Mouse (Mus musculus): ENCODE measurements around the gene Fgfr2. TPM values are rescaled to one million over a fixed set of nuclear protein-coding genes. Genes with fewer than 3 reads are reported as not detected.

Fgfr2 gene
- polyA plus RNA-seq, 1 experiment from 2014 or later: 34.1 TPM

DNA sequence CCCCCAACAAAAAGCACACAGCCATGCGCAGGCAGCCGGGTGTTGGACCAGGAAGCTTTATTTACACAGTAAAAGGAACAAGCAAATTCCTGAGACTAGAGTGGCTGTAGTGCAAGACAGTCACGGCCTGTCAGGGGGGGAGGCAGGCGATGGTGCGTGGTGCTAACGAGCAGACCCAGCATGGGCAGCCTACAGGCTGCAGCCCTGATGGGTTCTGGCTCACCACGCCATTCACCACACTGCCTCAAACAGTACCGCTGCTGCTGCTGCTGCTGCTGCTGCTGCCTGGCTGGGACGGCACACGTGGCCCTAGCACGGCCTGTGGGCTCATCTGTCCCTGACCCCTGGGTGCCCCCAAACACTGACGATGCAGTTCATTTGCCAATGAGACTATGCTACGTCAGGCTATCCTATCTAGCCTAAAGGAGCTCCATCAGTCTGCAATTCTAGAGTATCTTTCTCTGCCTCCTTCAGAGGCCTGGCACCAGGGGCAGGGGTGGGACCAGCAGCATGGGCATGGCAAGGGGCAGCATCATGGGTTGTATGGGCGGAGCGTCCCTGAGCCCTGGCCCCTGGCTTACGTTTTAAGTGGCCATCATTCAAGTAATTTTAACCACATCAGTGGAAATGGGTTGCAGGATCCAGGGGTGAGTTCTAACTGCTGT, 411.0 kb downstream of the Fgfr2 start:
- H3K4me2 ChIP-seq: peak overlapping the region; percentile 15; the same call in 1 of the 2 replicates
- WGBS: 44% methylated on average over 16 of the region's 16 CpGs
- H3K4me3 ChIP-seq: no peak overlapping the region
- no peaks in the 10 kb centered on the region for H3K27me3 ChIP-seq (replicated peaks)
- no peak for ATAC-seq (ENCODE audit: insufficient number of reproducible peaks, low FRiP score)
- peak overlapping the region; percentile 23; the same call in 1 of the 2 replicates for H3K9ac ChIP-seq
- peaks cover 5% of the 10 kb centered on the region; the same call in 1 of the 2 replicates for H3K36me3 ChIP-seq
- peaks cover 50% of the 10 kb centered on the region for H3K4me1 ChIP-seq (replicated peaks)
- peak overlapping the region; percentile 43 for H3K27ac ChIP-seq (ENCODE audit: poor library complexity, severe bottlenecking)
- H3K9me3 ChIP-seq (replicated peaks): no peaks in the 10 kb centered on the region

DNA sequence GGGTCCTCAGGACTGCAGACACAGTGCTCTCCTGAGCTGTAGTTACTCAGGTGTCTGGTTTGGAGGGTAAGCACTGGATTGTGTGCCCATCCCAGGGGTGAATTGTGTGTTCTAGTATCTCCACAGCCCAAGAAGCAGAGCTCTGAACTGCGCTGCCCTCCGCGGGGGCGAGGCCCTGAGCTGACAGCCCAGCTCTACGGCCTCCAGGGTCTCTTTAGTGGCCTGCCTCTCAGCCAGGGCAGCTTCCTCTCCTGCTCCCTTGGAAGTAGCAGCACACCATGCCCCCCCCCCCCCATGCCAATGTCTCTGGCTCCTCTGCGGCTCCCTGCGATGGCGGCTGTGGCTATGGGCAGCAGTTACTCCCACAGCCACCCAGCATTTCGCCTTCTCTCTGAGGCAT, 411.6 kb downstream of the Fgfr2 start:
- Histone ChIP-seq H3K4me3 (no peak overlapping the region), H3K9me3 (replicated peaks) (no peaks in the 10 kb centered on the region), H3K9ac (peak overlapping the region; percentile 23; the same call in 1 of the 2 replicates), H3K4me1 (replicated peaks) (peaks cover 50% of the 10 kb centered on the region), H3K36me3 (peaks cover 5% of the 10 kb centered on the region; the same call in 1 of the 2 replicates), H3K27ac (ENCODE audit: poor library complexity, severe bottlenecking) (peak overlapping the region; percentile 43), H3K4me2 (0 out of 2 replicates have a peak overlapping the region, but pooled peaks have one; percentile 15), H3K27me3 (replicated peaks) (no peaks in the 10 kb centered on the region)
- ATAC-seq (ENCODE audit: insufficient number of reproducible peaks, low FRiP score): no peak
- 68% methylated on average over 9 of the region's 9 CpGs for WGBS

DNA sequence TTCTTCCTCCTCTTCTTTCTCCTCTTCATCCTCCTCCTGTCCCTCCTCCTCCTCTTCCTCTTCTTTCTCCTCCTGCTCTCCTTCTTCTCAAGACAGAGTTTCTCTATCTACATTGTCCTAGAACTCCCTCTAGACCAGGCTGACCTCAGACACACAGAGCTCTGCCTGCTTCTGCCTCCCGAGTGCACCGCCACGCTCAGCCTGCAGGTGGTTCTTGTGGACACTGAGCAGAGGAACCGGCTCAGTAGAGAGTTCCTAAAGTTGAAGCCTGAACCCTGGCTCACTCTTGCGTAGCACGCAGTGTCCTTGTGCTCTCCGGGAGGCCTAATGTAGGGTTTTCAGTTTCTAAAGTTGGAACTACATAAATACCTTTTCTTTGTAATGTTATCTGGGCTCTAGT, 418.0 kb downstream of the Fgfr2 start:
- Histone ChIP-seq H3K36me3 (no peaks in the 10 kb centered on the region), H3K27me3 (replicated peaks) (no peaks in the 10 kb centered on the region), H3K9me3 (replicated peaks) (peaks cover 4% of the 10 kb centered on the region; the same call in 1 of the 2 replicates), H3K4me3 (no peak overlapping the region), H3K27ac (ENCODE audit: poor library complexity, severe bottlenecking) (no peak overlapping the region), H3K4me1 (replicated peaks) (peaks cover under 1% of the 10 kb centered on the region; the same call in 1 of the 2 replicates), H3K9ac (no peak overlapping the region), H3K4me2 (no peak overlapping the region)
- 85% methylated on average over 7 of the region's 7 CpGs for WGBS
- no peak for ATAC-seq (ENCODE audit: insufficient number of reproducible peaks, low FRiP score)

DNA sequence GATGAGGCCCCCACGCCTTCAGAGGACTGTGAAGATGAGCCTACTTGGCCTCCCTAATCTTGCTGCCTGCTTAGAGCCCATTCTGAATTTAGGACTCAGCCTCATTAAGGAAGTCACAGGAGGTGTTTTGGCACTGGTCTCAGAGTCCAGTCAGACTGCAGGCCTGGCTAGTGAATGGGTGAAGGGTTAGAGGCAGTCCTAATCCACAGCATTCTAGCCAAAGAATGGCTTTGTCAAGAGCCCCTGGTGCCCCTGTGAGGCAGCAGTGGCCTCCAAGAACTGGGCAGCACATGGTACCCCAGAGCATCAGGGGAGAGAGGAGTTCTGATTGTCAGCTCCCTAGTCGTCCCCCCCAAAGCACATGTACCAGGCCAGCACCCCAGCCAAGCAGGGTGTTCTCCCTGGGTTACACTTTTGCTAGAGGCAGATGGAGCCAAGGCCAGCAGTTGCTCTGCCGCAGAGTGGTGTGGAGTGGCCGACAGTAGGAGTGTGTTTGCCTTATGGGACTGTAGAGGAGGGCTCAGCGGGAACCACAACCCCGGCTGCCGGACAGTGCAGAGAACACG, 418.8 kb downstream of the Fgfr2 start:
- H3K4me3 ChIP-seq: no peak overlapping the region
- H3K36me3 ChIP-seq: no peaks in the 10 kb centered on the region
- H3K9ac ChIP-seq: no peak overlapping the region
- WGBS: 87% methylated on average over 8 of the region's 8 CpGs
- H3K27me3 ChIP-seq (replicated peaks): no peaks in the 10 kb centered on the region
- no peak overlapping the region for H3K27ac ChIP-seq (ENCODE audit: poor library complexity, severe bottlenecking)
- H3K4me1 ChIP-seq (replicated peaks): peaks cover 7% of the 10 kb centered on the region; the same call in 1 of the 2 replicates
- ATAC-seq (ENCODE audit: insufficient number of reproducible peaks, low FRiP score): no peak
- H3K9me3 ChIP-seq (replicated peaks): peaks cover 4% of the 10 kb centered on the region; the same call in 1 of the 2 replicates
- H3K4me2 ChIP-seq: no peak overlapping the region

DNA sequence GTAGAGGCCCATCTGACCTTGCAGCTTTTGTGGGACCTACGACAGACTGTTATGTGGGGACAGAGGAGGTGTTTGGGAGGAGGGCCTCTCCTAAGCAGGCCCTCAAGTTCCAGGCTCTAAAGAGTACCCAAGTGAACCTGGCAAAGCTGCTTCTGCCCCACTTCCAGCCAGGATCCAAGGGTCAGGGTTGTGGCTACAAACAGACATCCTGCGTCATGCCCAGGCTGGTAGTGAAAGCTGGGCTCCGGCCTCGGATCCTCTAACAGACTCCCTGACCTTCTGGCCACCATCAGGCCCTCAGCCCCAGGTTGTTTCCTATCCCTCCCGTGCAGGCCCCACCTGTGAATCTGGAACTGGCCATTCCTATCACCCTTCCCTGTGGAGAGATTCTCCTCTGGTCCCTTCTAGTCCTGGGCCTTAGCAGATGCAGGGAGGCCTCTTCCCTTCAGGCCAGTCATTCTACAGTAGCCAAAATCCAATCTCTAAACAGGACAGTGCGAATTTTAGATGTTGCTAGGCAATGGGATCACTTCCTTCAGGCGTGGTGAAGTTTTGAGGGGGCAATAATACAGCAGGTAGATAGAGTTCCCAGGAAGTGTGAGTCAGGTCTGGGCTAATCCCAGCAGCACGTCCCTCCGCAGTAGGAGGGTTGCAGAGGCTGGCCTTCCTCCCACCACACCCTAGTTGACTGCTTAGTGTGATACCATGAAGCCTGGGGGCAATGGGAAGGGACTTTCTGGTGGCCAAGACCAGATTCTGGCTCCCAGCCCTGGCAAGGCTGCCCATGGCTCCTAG, 419.4 kb downstream of the Fgfr2 start:
- ATAC-seq (ENCODE audit: insufficient number of reproducible peaks, low FRiP score): no peak
- Histone ChIP-seq H3K36me3 (no peaks in the 10 kb centered on the region), H3K27me3 (replicated peaks) (no peaks in the 10 kb centered on the region), H3K9me3 (replicated peaks) (peaks cover 4% of the 10 kb centered on the region; the same call in 1 of the 2 replicates), H3K27ac (ENCODE audit: poor library complexity, severe bottlenecking) (no peak overlapping the region), H3K9ac (no peak overlapping the region), H3K4me3 (no peak overlapping the region), H3K4me2 (no peak overlapping the region), H3K4me1 (replicated peaks) (peaks cover 7% of the 10 kb centered on the region; the same call in 1 of the 2 replicates)
- 79% methylated on average over 9 of the region's 9 CpGs for WGBS

DNA sequence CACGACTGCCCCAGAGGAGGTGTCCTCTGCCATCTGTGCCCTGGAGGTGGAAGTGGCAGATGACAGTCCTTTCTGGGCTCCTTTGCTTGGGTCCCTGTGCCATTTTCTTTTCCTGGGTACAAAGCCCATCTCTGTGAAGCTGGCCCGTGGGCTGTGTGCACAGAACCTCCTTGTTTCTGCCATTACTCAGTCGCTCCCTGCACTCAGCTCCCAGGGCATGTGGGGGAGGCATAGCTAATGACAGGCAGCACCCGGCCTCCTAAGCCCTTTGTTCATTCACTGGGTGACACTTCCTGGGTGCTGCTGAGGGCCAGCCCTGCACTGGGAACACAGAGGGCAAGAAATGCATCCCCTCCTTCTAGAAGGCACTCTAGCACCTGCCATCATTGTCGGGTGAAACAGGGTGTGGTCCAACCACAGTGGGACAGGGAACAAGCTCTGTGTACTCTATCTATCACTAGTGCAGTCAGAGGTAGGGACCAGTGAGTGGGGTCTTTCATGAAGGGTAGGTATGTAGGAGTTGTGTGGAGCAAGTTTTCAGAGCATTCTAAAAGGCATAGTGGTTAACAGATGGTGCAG, 420.6 kb downstream of the Fgfr2 start:
- Histone ChIP-seq H3K27ac (ENCODE audit: poor library complexity, severe bottlenecking) (no peak overlapping the region), H3K9ac (no peak overlapping the region), H3K36me3 (no peaks in the 10 kb centered on the region), H3K9me3 (replicated peaks) (peaks cover 4% of the 10 kb centered on the region; the same call in 1 of the 2 replicates), H3K4me3 (no peak overlapping the region), H3K4me2 (no peak overlapping the region), H3K27me3 (replicated peaks) (no peaks in the 10 kb centered on the region), H3K4me1 (replicated peaks) (peaks cover 7% of the 10 kb centered on the region; the same call in 1 of the 2 replicates)
- ATAC-seq (ENCODE audit: insufficient number of reproducible peaks, low FRiP score): no peak
- WGBS: 62% methylated on average over 5 of the region's 5 CpGs

DNA sequence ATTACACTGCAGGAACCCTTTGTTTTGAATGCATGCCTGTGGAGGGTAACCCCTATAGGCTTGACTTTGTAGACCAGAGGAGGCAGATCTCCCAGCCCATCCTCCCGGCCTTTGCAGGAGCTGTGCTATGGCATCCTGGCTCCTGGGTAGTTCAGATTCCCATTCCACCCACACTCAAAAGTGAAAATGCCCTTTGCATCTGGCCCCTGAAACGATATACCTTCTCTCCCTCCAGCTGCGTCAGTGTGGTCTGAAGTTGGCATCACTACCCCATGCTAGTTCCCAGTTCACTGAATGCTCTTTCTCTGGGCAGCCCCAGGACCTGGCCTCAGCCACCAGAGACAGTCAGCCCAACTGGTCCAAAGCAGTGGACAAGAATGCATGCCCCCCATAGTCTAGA, 421.1 kb downstream of the Fgfr2 start:
- Histone ChIP-seq H3K9me3 (replicated peaks) (peaks cover 4% of the 10 kb centered on the region; the same call in 1 of the 2 replicates), H3K27me3 (replicated peaks) (no peaks in the 10 kb centered on the region), H3K27ac (ENCODE audit: poor library complexity, severe bottlenecking) (no peak overlapping the region), H3K4me1 (replicated peaks) (peaks cover 7% of the 10 kb centered on the region; the same call in 1 of the 2 replicates), H3K36me3 (no peaks in the 10 kb centered on the region), H3K9ac (no peak overlapping the region), H3K4me3 (no peak overlapping the region), H3K4me2 (no peak overlapping the region)
- 84% methylated on average over 3 of the region's 3 CpGs for WGBS
- no peak for ATAC-seq (ENCODE audit: insufficient number of reproducible peaks, low FRiP score)

DNA sequence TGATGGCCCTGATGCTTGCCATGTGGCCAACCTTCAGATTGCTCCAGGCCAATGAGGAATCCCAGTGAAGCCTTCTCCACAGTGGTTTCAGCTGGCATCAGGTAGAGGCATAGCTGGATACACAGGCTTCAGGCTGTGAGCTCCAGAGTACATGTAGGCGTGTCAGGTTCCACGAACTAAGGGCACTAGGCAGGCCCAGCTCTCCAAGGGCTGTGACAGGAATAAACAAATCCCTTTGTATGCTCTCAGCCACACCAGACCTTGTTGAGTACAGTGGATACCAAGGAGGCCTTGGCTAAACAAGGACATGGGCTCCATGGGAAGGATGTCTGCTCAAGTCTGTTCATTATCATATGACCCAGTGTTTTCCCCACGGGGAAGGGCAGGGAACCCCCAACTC, 421.7 kb downstream of the Fgfr2 start:
- WGBS: 82% methylated on average over 3 of the region's 3 CpGs
- H3K9ac ChIP-seq: no peak overlapping the region
- no peaks in the 10 kb centered on the region for H3K36me3 ChIP-seq
- H3K9me3 ChIP-seq (replicated peaks): peaks cover 4% of the 10 kb centered on the region; the same call in 1 of the 2 replicates
- no peak for ATAC-seq (ENCODE audit: insufficient number of reproducible peaks, low FRiP score)
- no peaks in the 10 kb centered on the region for H3K27me3 ChIP-seq (replicated peaks)
- peaks cover 7% of the 10 kb centered on the region; the same call in 1 of the 2 replicates for H3K4me1 ChIP-seq (replicated peaks)
- no peak overlapping the region for H3K4me2 ChIP-seq
- H3K27ac ChIP-seq (ENCODE audit: poor library complexity, severe bottlenecking): no peak overlapping the region
- no peak overlapping the region for H3K4me3 ChIP-seq

DNA sequence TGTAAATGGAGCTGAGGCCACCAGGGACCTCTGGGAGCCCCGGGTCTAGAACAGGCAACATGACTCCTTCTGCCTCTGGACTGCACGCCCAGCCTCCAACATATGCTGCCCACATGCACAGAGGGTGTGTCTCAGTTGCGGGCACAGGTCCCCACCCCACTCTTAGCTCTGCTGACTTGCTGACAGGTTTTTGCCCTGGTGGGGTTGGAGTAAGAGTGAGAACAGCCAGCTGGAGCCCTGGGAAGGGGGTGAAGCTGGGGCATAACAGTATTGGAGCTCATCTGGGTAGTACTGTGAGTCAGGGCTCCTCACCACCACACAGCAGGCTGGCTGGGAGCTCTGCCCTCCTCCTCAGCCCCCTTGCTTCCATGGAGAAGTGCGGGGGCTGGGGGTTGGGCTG, 423.0 kb downstream of the Fgfr2 start:
- ATAC-seq (ENCODE audit: insufficient number of reproducible peaks, low FRiP score): 0 out of 2 replicates have a peak, but pooled peaks have one; percentile 43
- Histone ChIP-seq H3K4me3 (no peak overlapping the region), H3K27me3 (replicated peaks) (no peaks in the 10 kb centered on the region), H3K9ac (no peak overlapping the region), H3K4me2 (no peak overlapping the region), H3K36me3 (no peaks in the 10 kb centered on the region), H3K4me1 (replicated peaks) (peaks cover 7% of the 10 kb centered on the region; the same call in 1 of the 2 replicates), H3K27ac (ENCODE audit: poor library complexity, severe bottlenecking) (no peak overlapping the region), H3K9me3 (replicated peaks) (peaks cover 4% of the 10 kb centered on the region; the same call in 1 of the 2 replicates)
- WGBS: 71% methylated on average over 4 of the region's 4 CpGs

DNA sequence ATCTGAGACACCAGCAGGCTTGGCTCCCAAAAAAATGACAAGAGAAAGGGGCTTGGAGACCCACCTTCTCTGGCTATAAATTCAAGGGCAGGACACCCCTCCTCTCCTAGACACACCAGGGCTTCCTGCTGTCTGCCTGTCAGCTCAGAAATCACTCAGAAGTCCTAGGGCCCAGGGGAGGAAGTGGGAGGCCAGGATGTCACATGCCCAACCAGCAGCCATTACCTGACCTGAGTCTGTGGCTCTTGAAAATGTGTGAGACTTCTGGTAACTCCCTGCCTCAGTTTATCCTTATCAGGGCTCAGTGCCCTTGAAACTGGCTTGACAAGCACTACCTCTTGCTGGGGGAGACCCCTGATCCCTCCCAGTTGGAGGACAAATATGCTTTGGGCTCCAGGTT, 423.5 kb downstream of the Fgfr2 start:
- Histone ChIP-seq H3K9me3 (replicated peaks) (peaks cover 6% of the 10 kb centered on the region; the same call in 1 of the 2 replicates), H3K9ac (no peak overlapping the region), H3K27ac (ENCODE audit: poor library complexity, severe bottlenecking) (no peak overlapping the region), H3K27me3 (replicated peaks) (no peaks in the 10 kb centered on the region), H3K4me3 (no peak overlapping the region), H3K36me3 (no peaks in the 10 kb centered on the region; the same call in 1 of the 2 replicates), H3K4me2 (no peak overlapping the region), H3K4me1 (replicated peaks) (peaks cover 7% of the 10 kb centered on the region; the same call in 1 of the 2 replicates)
- no peak for ATAC-seq (ENCODE audit: insufficient number of reproducible peaks, low FRiP score)
